Mouse (Mus musculus) brown adipose tissue, adult 24 weeks (tissue): Measurements from ENCODE around the gene Cfap43. TPM values are rescaled to one million over a fixed set of nuclear protein-coding genes. Genes with fewer than 3 reads are reported as not detected.

Experiments used
- H3K27ac ChIP-seq: fragments of 200-500 bp; replicated peaks from 2 replicates; pipeline ENCODE4 v1.5.1; 2012; ENCODE audit warnings: low read depth, mild to moderate bottlenecking, low read length
- H3K4me1 ChIP-seq: fragments of 200-500 bp; 2 replicates; pipeline ENCODE4 v1.6.1; 2012; ENCODE audit warnings: low read length, mixed read lengths; ENCODE audit not compliant: control insufficient read depth, insufficient read depth, insufficient read length
- H3K4me3 ChIP-seq: fragments of 200-500 bp; 2 replicates; pipeline ENCODE4 v1.5.1; 2012; ENCODE audit warnings: low read depth, mild to moderate bottlenecking, low read length, moderate library complexity; ENCODE audit not compliant: insufficient read depth
- polyA plus RNA-seq: library from polyadenylated mRNA; stranded (reverse); fragments of >200 nt; gene quantifications from 2 replicates; pipeline ENCODE4 v1.2.4, GENCODE M21; 2012; ENCODE audit not compliant: missing spikeins, insufficient read depth, insufficient read length

Gene Cfap43
- polyA plus RNA-seq, 1 experiment: not detected

- no peaks in the 10 kb centered on the region for H3K4me1 ChIP-seq
- H3K4me3 ChIP-seq: no peak overlapping the region
- no peak overlapping the region for H3K27ac ChIP-seq
Observed at GRCm38 (mm10) chr19:47713457-47713856, 205.6 kb downstream of the Cfap43 start.

DNA sequence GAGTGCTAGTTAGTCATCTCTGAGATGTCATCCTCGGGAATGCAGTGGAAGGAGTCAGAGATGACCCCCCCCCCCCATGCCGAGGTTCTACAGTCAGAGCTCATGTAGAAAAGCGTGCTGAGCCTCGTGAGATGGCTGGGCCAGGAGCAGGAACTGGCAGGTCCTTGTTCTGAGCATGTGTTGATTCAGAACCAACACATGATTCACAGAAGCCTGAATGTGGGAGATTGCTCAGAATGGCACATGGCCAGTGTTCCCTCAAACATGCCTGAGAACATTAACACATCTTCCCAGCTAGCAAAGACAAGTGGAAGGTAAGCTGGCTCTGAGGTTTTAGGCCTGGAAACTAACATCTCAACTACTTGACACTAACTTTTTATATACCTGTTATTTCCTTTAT, 208.7 kb downstream of the Cfap43 start:
- no peaks in the 10 kb centered on the region for H3K4me1 ChIP-seq
- no peak overlapping the region for H3K27ac ChIP-seq
- H3K4me3 ChIP-seq: no peak overlapping the region

DNA sequence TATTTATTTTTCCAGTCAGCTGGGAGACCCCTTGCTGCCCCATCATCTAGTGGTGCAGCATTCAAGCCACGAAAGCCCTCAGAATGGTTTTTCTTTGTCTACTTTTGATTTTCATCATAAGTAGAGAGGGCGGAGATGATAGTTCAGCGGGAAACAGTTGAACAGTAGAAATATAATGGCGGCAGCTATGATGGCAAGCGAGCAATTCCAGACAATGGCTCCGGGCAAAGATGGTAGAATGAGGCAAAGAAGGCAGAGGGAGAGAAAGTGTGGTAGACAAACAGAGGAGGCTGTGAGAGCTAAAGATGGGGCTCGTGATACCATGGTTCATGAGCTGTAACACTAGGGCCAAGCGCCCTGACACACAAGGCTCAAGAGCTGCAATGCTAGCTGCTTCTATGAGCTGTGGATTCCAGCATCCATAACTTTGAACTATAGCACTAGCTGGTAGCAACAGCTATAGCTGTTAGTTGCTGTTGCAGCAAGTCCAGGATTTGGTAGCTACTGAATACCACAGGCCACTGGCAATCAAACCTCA, 213.2 kb downstream of the Cfap43 start:
- Histone ChIP-seq H3K4me1 (no peaks in the 10 kb centered on the region), H3K27ac (no peak overlapping the region), H3K4me3 (no peak overlapping the region)

GRCm38 (mm10) chr19:47705080-47705771, 213.9 kb downstream of the Cfap43 start:
- no peak overlapping the region for H3K27ac ChIP-seq
- no peaks in the 10 kb centered on the region for H3K4me1 ChIP-seq
- H3K4me3 ChIP-seq: no peak overlapping the region

GRCm38 (mm10) chr19:47700509-47700908, 218.6 kb downstream of the Cfap43 start:
- H3K4me1 ChIP-seq: no peaks in the 10 kb centered on the region
- no peak overlapping the region for H3K4me3 ChIP-seq
- no peak overlapping the region for H3K27ac ChIP-seq

GRCm38 (mm10) chr19:47699743-47700142, 219.3 kb downstream of the Cfap43 start:
- H3K27ac ChIP-seq: no peak overlapping the region
- H3K4me3 ChIP-seq: no peak overlapping the region
- no peaks in the 10 kb centered on the region for H3K4me1 ChIP-seq

- Histone ChIP-seq H3K27ac (no peak overlapping the region), H3K4me3 (no peak overlapping the region), H3K4me1 (no peaks in the 10 kb centered on the region)
Observed at GRCm38 (mm10) chr19:47698266-47698665, 220.8 kb downstream of the Cfap43 start.

DNA sequence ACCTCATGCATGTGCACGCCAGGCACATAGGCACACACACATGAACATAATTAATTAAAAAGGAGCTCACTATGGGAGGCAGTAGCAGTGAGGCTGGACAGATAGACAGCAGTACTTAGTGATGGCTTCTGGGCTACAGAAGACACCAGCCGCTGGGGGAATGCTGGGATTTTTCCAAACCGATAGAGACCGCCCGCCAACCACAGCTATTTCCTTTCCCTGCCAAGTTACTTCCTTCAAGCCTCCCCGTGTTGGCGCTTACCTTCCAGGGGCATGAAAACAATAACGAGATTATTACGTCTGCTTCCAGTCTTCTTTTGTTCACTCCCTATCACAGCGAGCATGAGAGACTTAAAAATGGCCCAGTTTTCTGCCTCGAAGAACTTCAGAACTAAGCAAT, 222.0 kb downstream of the Cfap43 start:
- Histone ChIP-seq H3K4me3 (no peak overlapping the region), H3K4me1 (no peaks in the 10 kb centered on the region), H3K27ac (no peak overlapping the region)

- no peak overlapping the region for H3K27ac ChIP-seq
- no peak overlapping the region for H3K4me3 ChIP-seq
- no peaks in the 10 kb centered on the region for H3K4me1 ChIP-seq
Observed at GRCm38 (mm10) chr19:47696411-47696810, 222.7 kb downstream of the Cfap43 start.

DNA sequence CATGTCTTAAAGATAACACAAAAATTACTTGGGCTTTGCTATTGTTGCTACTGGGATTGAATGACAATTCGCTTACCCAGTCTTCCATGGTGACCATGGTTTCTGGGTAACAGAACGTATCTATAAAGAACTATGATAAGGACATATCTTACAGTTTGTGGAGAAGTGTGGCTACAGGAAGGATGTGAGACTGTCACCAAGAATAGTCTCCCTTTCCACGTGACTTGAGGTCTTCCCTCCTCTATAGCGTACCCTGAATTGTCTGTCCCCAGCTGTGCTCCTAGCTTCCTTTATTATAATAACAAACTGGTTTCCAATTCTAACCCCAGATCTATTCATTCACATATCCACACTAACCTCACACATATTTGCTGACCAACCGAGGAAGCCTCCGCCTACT, 223.4 kb downstream of the Cfap43 start:
- no peak overlapping the region for H3K27ac ChIP-seq
- no peak overlapping the region for H3K4me3 ChIP-seq
- H3K4me1 ChIP-seq: no peaks in the 10 kb centered on the region

- Histone ChIP-seq H3K27ac (no peak within 1 kb of the TSS), H3K4me1 (no peaks in the 10 kb centered on the region), H3K4me3 (no peak within 1 kb of the TSS)
Observed at GRCm38 (mm10) chr19:47691994-47692393, 227.1 kb downstream of the Cfap43 start, which contains the start of gene Col17a1. Gene Col17a1, minus strand, starts transcription at chr19:47692094.

DNA sequence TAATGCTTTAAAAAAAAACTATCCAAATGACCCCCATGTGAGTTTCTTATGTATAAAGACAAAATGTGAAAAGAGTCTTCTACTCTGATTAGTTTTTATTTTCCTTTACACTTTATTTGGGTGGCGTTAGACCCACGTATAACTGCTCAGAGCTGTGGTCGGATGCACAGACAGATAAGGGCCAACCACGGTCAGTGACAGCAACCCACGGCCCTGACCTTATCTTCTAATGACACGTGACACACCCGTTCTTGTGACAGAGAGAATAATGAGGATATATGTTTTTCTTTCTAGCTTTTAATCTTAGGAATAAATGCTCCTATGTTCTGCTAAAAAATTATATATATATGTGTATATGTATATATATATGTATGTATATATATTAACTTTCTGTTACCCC, 229.5 kb downstream of the Cfap43 start:
- Histone ChIP-seq H3K4me1 (no peaks in the 10 kb centered on the region), H3K4me3 (no peak overlapping the region), H3K27ac (no peak overlapping the region)

Other genes with a start within 250 kb of the Cfap43 start
- not detected in 2 replicates for gene Col17a1, start 227.2 kb downstream of the Cfap43 start, polyA plus RNA-seq
- gene Sfr1, start 187.6 kb downstream of the Cfap43 start, polyA plus RNA-seq: 67.7 and 69.4 TPM in 2 replicates
- 148 and 196 TPM in 2 replicates for gene Gsto1, start 64.3 kb downstream of the Cfap43 start, polyA plus RNA-seq
- gene Gsto2, start 53.8 kb downstream of the Cfap43 start, polyA plus RNA-seq: 6.9 and 8.8 TPM in 2 replicates
- gene Itprip, start within 50 bp of the Cfap43 start, polyA plus RNA-seq: 0.42 and 1.6 TPM in 2 replicates
- gene Cfap58, start 18.4 kb upstream of the Cfap43 start, polyA plus RNA-seq: not detected in 2 replicates